Mouse (Mus musculus) stomach, embryonic 14.5 days (tissue): Measurements from ENCODE around the gene Baat. TPM values are rescaled to one million over a fixed set of nuclear protein-coding genes. Genes with fewer than 3 reads are reported as not detected.
"Not testable (repeated sequence)": the region's sequence is repeated elsewhere in the genome, so short reads cannot be mapped to it uniquely, and the experiment has no call there.

Experiments used
- ATAC-seq: fragments of 200-750 bp; cut with Nextera tagmentation; 2 replicates; pipeline ENCODE4 v1.8.0; 2017; ENCODE audit warnings: low read depth, moderate TSS enrichment; ENCODE audit not compliant: insufficient number of reproducible peaks, insufficient read depth, low FRiP score
- H3K27ac ChIP-seq: fragments of 300-500 bp; sonication (generic); 2 replicates; pipeline ENCODE4 v1.5.1; 2014; ENCODE audit warnings: mild to moderate bottlenecking, low read length, moderate library complexity, mixed read lengths
- H3K27me3 ChIP-seq: fragments of 300-500 bp; sonication (generic); 2 replicates; pipeline ENCODE4 v1.6.1; 2014; ENCODE audit warnings: low read length, control low read depth, mixed read lengths; ENCODE audit not compliant: control insufficient read depth, insufficient read depth
- H3K36me3 ChIP-seq: fragments of 300-500 bp; sonication (generic); 2 replicates; pipeline ENCODE4 v1.6.1; 2014; ENCODE audit warnings: mild to moderate bottlenecking, control low read depth, low read length, moderate library complexity, mixed read lengths; ENCODE audit not compliant: control insufficient read depth, insufficient read depth
- H3K4me1 ChIP-seq: fragments of 300-500 bp; sonication (generic); 2 replicates; pipeline ENCODE4 v1.6.1; 2014; ENCODE audit warnings: low read length, control low read depth, mixed read lengths; ENCODE audit not compliant: control insufficient read depth, insufficient read depth
- H3K4me2 ChIP-seq: fragments of 300-500 bp; sonication (generic); replicated peaks from 2 replicates; pipeline ENCODE4 v1.6.1; 2014; ENCODE audit warnings: low read depth, low read length, control low read depth
- H3K4me3 ChIP-seq: fragments of 300-500 bp; sonication (generic); 2 replicates; pipeline ENCODE4 v1.5.1; 2014; ENCODE audit warnings: low read depth, low read length, control low read depth
- H3K9ac ChIP-seq: fragments of 300-500 bp; sonication (generic); replicated peaks from 2 replicates; pipeline ENCODE4 v1.6.1; 2014; ENCODE audit warnings: low read depth, mild to moderate bottlenecking, control low read depth, low read length, moderate library complexity, mixed read lengths
- H3K9me3 ChIP-seq: fragments of 300-500 bp; sonication (generic); 2 replicates; pipeline ENCODE4 v1.6.1; 2016; ENCODE audit warnings: low read depth, low read length, control low read depth; ENCODE audit not compliant: control insufficient read depth
- WGBS: fragments of 180-500 bp; shearing (Covaris S2); extraction: QIAGEN DNeasy Blood & Tissue Kit; methylation state at CpG from one replicate; pipeline ENCODE4 v1.1.7; 2014; 5-methylcytosine and 5-hydroxymethylcytosine counted together
- polyA plus RNA-seq: library from polyadenylated mRNA; unstranded; fragments of >200 nt; fragmentation: Nextera tagmentation; extraction: Ambion mirVana; gene quantifications from 2 replicates; pipeline ENCODE4 v1.2.1, GENCODE M21; 2014

Gene Baat
- polyA plus RNA-seq, 1 experiment from 2014 or later = 0.20 TPM

- H3K36me3 ChIP-seq, H3K27ac ChIP-seq, H3K4me2 ChIP-seq, H3K9ac ChIP-seq, H3K4me1 ChIP-seq, H3K27me3 ChIP-seq, H3K4me3 ChIP-seq, H3K9me3 ChIP-seq: not testable (repeated sequence)
- no CpG with 5 or more reads among the region's 1 CpGs for WGBS
- peak; percentile 88 for ATAC-seq
Observed at GRCm38 (mm10) chr4:49451133-49451847, 55.1 kb downstream of the Baat start.

Other genes starting within 250 kb of the Baat start
- not detected in 2 replicates for gene Acnat2, start 98.4 kb downstream of the Baat start, polyA plus RNA-seq
- 0.42 and 0.86 TPM in 2 replicates for gene Acnat1, start 32.6 kb downstream of the Baat start, polyA plus RNA-seq
- 91.4 and 93.6 TPM in 2 replicates for gene Mrpl50, start 14.5 kb upstream of the Baat start, polyA plus RNA-seq
- 7.1 and 8.7 TPM in 2 replicates for gene Zfp189, start 14.6 kb upstream of the Baat start, polyA plus RNA-seq
- 2.6 and 2.7 TPM in 2 replicates for gene Aldob, start 43.0 kb upstream of the Baat start, polyA plus RNA-seq
- 29.6 and 30.1 TPM in 2 replicates for gene Tmem246, start 91.3 kb upstream of the Baat start, polyA plus RNA-seq
- gene Rnf20, start 125.4 kb upstream of the Baat start, polyA plus RNA-seq = 48.6 and 59.6 TPM in 2 replicates
- gene Ppp3r2, start 175.5 kb upstream of the Baat start, polyA plus RNA-seq = 0.13 TPM in 1 of 2 replicates, not detected in the other